Mouse (Mus musculus): ENCODE measurements around the gene Slc2a2.

The Slc2a2 gene

GRCm38 (mm10) chr3:28697797-28698196 is at the start of gene Slc2a2:
Gene Slc2a2 (plus strand): TSS chr3:28697903.
- DNase-seq (ENCODE audit: low spot score), result no peak

- DNase-seq (ENCODE audit: low spot score), result no peak
Measured at GRCm38 (mm10) chr3:28652574-28652973, 45.1 kb upstream of the Slc2a2 start.

- no peak for DNase-seq (ENCODE audit: low spot score)
Measured at GRCm38 (mm10) chr3:28653043-28653442, 44.7 kb upstream of the Slc2a2 start.

GRCm38 (mm10) chr3:28654740-28655139 is 43.0 kb upstream of the Slc2a2 start:
- DNase-seq (ENCODE audit: low spot score), result no peak

GRCm38 (mm10) chr3:28658349-28658748 is 39.4 kb upstream of the Slc2a2 start:
- DNase-seq (ENCODE audit: low spot score), result no peak

- DNase-seq (ENCODE audit: low spot score), result no peak
Measured at GRCm38 (mm10) chr3:28680851-28681250, 16.9 kb upstream of the Slc2a2 start.

GRCm38 (mm10) chr3:28681866-28682265 is 15.8 kb upstream of the Slc2a2 start:
- DNase-seq (ENCODE audit: low spot score), result no peak

- DNase-seq (ENCODE audit: low spot score), result no peak
Measured at GRCm38 (mm10) chr3:28682411-28682810, 15.3 kb upstream of the Slc2a2 start.

GRCm38 (mm10) chr3:28685510-28685909 is 12.2 kb upstream of the Slc2a2 start:
- DNase-seq (ENCODE audit: low spot score), result no peak

GRCm38 (mm10) chr3:28694811-28695210 is 2.9 kb upstream of the Slc2a2 start:
- DNase-seq (ENCODE audit: low spot score), result no peak

GRCm38 (mm10) chr3:28695608-28696007 is 2.1 kb upstream of the Slc2a2 start:
- DNase-seq (ENCODE audit: low spot score), result no peak

- no peak for DNase-seq (ENCODE audit: low spot score)
Measured at GRCm38 (mm10) chr3:28696162-28696561, 1.5 kb upstream of the Slc2a2 start.

GRCm38 (mm10) chr3:28699601-28700000 is 1.9 kb downstream of the Slc2a2 start:
- no peak for DNase-seq (ENCODE audit: low spot score)

GRCm38 (mm10) chr3:28705522-28706137 is 7.9 kb downstream of the Slc2a2 start:
- DNase-seq (ENCODE audit: low spot score), result no peak

GRCm38 (mm10) chr3:28706736-28707135 is 9.0 kb downstream of the Slc2a2 start:
- no peak for DNase-seq (ENCODE audit: low spot score)

- no peak for DNase-seq (ENCODE audit: low spot score)
Measured at GRCm38 (mm10) chr3:28709740-28710139, 12.0 kb downstream of the Slc2a2 start.

GRCm38 (mm10) chr3:28713913-28714698 is 16.4 kb downstream of the Slc2a2 start:
- no peak for DNase-seq (ENCODE audit: low spot score)

GRCm38 (mm10) chr3:28718521-28718920 is 20.8 kb downstream of the Slc2a2 start:
- no peak for DNase-seq (ENCODE audit: low spot score)

GRCm38 (mm10) chr3:28721218-28721617 is 23.5 kb downstream of the Slc2a2 start:
- DNase-seq (ENCODE audit: low spot score), result no peak

GRCm38 (mm10) chr3:28721838-28722237 is 24.1 kb downstream of the Slc2a2 start:
- no peak for DNase-seq (ENCODE audit: low spot score)

GRCm38 (mm10) chr3:28722531-28722930 is 24.8 kb downstream of the Slc2a2 start:
- DNase-seq (ENCODE audit: low spot score), result no peak

- no peak for DNase-seq (ENCODE audit: low spot score)
Measured at GRCm38 (mm10) chr3:28723534-28723933, 25.8 kb downstream of the Slc2a2 start.

GRCm38 (mm10) chr3:28725203-28725602 is 27.5 kb downstream of the Slc2a2 start:
- no peak for DNase-seq (ENCODE audit: low spot score)

GRCm38 (mm10) chr3:28726356-28726755 is 28.7 kb downstream of the Slc2a2 start:
- no peak for DNase-seq (ENCODE audit: low spot score)

All from urinary bladder, postnatal 25 days (tissue).